Mouse (Mus musculus) heart, postnatal 25 days (tissue): ENCODE results near the gene Snrpa. TPM values are rescaled to one million over a fixed set of nuclear protein-coding genes. Genes with fewer than 3 reads are reported as not detected.
A peak's percentile ranks its signal among the peaks of the same experiment; 100 is the strongest.
"Not testable (repeated sequence)": the region's sequence is repeated elsewhere in the genome, so short reads cannot be mapped to it uniquely, and the experiment has no call there.

Experiments used
- DNase-seq: peaks from one replicate; pipeline ENCODE4 v3.0.0; 2022; ENCODE audit warnings: low spot score
- intact Hi-C: fragments of 180-260 bp; cut with DNase I; formaldehyde crosslinking; loops from one replicate; pipeline ENCODE4 v1.15.1; 2025
- total RNA-seq, 2 experiments: library from RNA; stranded (reverse); gene quantifications; 2 replicates each; pipeline ENCODE4 v1.2.3; 2021

Gene Snrpa
- 10 to 100 TPM; 40.0 to 42.5 TPM for total RNA-seq

DNA sequence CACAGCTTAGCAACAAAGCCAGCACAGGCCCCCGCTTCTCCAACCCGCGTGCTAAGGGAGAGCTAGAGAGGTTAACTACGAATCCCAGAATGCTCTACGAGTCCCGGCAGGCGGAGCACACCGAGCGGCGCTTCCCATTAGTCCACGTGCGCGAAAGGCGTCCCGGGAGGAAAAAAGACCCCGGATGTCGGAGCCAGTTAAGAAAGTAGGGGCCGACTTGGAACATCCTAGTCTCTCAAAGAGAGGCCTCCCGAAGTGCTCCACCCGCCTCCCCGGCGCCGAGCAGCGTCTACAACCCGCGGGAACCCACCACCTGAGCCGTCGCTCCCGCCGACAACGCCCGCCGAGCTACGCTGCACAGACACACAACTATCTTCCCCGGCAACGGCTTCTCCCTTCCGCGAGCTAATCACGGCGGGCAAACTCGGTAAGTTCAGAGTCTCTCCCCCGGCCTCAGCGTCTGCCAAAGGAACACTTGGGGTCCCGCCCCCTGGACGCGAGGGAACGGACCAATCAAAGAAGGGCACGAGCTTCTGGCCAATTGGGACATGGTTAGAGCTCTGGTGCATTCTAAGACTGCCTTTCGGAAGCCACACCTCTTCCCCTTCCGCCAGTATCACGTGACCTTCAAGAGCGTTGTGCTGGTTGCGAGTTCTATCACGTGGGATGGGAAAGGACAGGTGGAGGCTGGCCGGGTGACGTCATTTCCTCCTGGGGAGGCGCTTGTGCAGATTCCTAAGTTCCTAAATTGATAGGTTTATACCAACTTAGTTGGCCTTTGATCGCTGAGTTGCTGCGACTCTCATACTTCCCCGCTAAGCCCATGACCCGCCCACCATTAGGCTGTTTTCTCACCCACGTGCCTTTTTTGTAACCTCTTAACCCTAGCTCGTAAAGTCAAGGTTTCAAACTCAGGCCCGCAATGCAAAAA lies at the start of gene Snrpa, which contains the start of gene BC024978:
Snrpa (minus strand) TSS at position 591 of the 931 bp plus-strand sequence.
BC024978 (plus strand) TSS at position 101 of the 931 bp plus-strand sequence.
- DNase-seq, result peak; percentile 98
- intact Hi-C loops, result no loop called here

- DNase-seq, result not testable (repeated sequence)
Observed at GRCm38 (mm10) chr7:27244088-27244487, 48.0 kb upstream of the Snrpa start.

DNA sequence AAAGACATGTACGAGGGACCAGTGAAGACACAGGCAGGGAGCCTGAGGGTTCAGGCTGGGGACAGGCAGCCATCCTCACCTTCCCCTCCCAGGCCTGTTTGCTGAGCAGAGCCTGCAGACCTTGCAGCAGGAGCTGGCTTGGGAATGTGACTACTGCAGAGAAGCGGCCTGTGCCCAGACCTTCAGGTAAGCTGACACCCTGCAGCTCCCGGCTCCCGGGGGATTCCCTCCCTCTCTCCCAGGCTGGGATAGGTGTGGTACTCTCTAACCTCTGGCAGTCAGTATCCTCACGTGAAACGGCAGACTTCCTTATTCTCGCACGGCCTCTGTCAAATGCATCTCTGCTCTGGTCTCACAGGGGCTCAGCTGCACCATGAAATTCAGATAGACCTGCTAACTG lies 47.1 kb upstream of the Snrpa start:
- no peak for DNase-seq
- intact Hi-C loops, result no loop called here

More at GRCm38 (mm10) chr7:27244088-27244487, 48.0 kb upstream of the Snrpa start:
- intact Hi-C loops, result not testable (repeated sequence)

GRCm38 (mm10) chr7:27238568-27238967 lies 42.5 kb upstream of the Snrpa start:
- no peak for DNase-seq
- intact Hi-C loops, result no loop called here

DNA sequence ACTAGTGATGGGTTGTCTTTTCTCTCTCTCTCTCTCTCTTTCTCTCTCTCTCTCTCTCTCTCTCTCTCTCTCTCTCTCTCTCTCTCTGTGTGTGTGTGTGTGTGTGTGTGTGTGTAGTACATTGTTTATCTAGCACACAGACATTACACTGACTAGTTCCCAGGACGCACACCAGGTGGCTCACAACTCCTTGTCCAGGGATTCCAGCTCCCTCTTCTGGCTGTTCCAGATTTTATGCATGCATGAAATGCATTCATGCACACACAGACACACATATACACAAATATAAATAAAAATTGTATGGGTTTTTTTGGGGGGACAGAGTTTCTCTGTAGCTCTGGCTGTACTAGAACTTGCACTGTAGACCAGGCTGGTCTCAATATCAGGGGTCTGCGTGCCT lies 41.5 kb upstream of the Snrpa start:
- intact Hi-C loops, result no loop called here
- DNase-seq, result no peak

- no peak for DNase-seq
- intact Hi-C loops, result no loop called here
Observed at GRCm38 (mm10) chr7:27235726-27236125, 39.7 kb upstream of the Snrpa start.

GRCm38 (mm10) chr7:27233300-27233699 lies 37.2 kb upstream of the Snrpa start:
- intact Hi-C loops, result no loop called here
- DNase-seq, result no peak

DNA sequence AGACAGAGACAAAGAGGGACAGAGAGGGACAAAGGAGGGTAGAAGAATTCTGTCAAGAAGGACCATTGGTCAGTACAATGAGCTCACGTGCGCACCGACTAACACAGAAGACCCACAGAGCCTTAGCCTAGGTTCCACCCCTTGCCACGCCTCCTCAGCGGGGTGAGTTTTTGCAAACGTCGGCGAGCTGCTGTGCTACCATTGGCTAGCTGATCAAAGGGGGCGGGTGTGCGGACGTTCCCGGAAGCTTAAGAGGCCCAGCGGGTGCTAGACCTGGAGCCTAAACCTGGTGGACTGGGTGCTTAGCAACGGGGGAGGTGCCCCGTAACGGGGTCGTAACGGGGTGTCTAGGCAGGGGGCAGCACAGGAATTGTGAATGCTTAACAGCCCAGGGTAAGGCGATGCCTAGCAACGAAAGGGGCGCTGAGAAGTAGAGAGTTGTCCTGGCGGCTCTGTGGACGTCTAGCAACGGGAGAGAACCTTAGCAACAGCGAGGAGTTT lies 36.8 kb upstream of the Snrpa start, which contains the start of gene Coq8b:
Coq8b (plus strand) TSS at position 243 of the 501 bp plus-strand sequence.
- intact Hi-C loops, result no loop called here
- peak; percentile 92 for DNase-seq

DNA sequence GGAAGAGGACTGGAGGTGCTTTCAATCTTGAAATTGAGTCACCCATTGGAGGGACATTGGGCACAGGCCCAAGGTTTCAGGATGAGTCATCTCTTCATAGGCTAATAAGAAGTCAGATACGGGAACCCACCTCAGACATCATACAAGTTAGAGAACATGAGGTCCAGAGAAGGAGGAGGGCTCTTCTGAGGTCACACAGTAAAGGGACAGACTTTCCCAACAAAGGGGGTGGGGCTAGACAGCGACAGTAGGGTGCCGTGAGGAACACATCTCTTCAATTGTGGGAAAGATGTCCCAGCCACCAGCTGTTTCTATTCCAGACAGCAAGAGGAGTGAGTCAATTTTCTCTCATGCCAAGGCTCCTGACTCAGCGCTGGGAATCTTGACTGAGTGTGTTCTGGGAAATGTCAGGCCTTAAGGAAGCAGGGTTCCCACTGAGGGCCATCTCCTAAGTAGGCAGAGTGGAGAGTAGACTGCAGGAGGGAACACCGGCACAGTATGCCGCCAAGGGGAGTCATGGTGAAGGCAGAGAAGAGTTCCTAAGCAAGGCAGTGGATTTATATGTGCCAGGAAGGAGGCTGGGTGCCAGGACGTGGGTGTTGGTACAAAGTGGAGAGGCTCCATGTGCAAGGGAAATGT lies 35.7 kb upstream of the Snrpa start:
- peak; percentile 65 for DNase-seq
- intact Hi-C loops, result no loop called here

GRCm38 (mm10) chr7:27230781-27231180 lies 34.7 kb upstream of the Snrpa start:
- no peak for DNase-seq
- intact Hi-C loops, result no loop called here

GRCm38 (mm10) chr7:27228865-27229264 lies 32.8 kb upstream of the Snrpa start:
- intact Hi-C loops, result no loop called here

DNA sequence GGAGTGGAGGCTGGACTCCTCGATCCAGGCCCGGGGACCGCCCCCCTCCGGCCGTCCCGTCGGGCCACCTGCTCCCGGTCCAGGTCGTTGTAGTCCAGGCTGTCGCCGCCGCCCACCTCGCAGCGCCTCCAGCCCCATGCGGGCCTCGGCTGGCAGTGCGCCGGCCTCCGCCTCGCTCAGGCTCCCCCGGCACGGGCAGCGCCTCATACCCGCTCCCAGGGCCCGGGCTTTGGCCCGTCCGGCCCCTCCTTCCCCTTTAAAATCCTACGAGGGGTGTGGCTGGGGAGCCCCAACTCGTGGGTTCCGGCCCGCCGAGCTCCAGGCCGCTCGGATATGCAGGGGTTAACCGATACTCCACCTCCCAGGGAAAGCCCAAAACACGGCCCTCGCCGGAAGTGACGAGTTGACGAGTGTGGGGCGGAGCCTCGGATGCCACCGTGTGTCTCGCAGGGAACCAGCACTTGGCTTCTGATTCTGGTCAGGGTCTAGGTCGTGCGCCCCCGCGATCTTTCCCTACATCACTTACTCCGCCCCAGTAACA lies 32.3 kb upstream of the Snrpa start, which contains the start of gene Itpkc:
Itpkc (minus strand) TSS at position 381 of the 541 bp plus-strand sequence.
- DNase-seq, result peak; percentile 88
- intact Hi-C loops, result no loop called here

More at GRCm38 (mm10) chr7:27228865-27229264, 32.8 kb upstream of the Snrpa start:
- no peak for DNase-seq

DNA sequence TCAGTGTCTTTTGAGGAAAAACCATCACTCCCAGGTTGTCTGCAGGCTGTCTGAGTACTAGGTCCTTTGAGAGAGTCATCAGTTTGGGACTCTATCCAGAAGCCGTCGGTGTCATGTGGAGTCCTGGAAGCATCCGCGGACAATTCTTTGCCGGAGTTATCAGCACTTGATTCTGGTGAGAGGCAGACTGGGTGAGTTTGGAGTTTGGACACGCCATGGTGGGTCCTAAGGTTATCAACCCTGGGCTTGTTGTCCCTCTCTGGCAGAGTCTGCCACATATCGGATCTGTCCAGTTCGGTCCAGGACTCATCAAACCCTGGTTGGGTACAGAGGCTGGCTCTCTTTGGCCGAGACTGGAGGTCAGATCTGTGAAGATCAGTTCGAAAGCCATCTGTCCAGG lies 31.6 kb upstream of the Snrpa start:
- intact Hi-C loops, result loop anchor here (2.0 kb wide), 1 partner anchor 25 kb away; no protein-coding TSS in a partner anchor
- no peak for DNase-seq

DNA sequence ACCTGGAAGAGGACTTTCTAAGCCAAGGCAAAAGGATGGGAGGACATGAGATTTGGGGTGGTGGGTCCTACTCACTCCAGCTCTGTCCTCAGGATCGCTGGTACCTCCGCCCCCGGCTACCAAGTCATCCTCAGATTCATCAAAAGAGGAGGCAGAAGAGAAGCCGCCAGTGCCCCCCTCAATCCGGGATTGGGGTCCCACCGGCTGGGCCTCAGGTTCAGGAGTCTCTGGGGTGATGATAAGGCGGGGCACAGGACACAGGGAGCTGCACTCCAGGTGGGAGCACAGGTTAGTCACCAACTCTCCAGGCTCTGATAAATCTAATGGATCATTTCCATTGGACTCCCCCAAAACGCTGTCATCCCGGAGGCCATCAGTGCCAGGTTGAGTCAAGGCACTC lies 31.2 kb upstream of the Snrpa start:
- DNase-seq, result no peak
- intact Hi-C loops, result loop anchor here (2.0 kb wide), 1 partner anchor 24 kb away; no protein-coding TSS in a partner anchor

- intact Hi-C loops, result no loop called here
- DNase-seq, result no peak
Observed at GRCm38 (mm10) chr7:27224877-27225575, 29.0 kb upstream of the Snrpa start.

GRCm38 (mm10) chr7:27222538-27222937 lies 26.5 kb upstream of the Snrpa start:
- intact Hi-C loops, result no loop called here
- no peak for DNase-seq

GRCm38 (mm10) chr7:27221939-27222338 lies 25.9 kb upstream of the Snrpa start:
- intact Hi-C loops, result no loop called here
- no peak for DNase-seq

- intact Hi-C loops, result no loop called here
Observed at GRCm38 (mm10) chr7:27219937-27220336, 23.9 kb upstream of the Snrpa start.

GRCm38 (mm10) chr7:27218586-27218985 lies 22.5 kb upstream of the Snrpa start:
- no peak for DNase-seq

More at GRCm38 (mm10) chr7:27219937-27220336, 23.9 kb upstream of the Snrpa start:
- no peak for DNase-seq

More at GRCm38 (mm10) chr7:27218586-27218985, 22.5 kb upstream of the Snrpa start:
- intact Hi-C loops, result no loop called here
